In the genomic region with DNA sequence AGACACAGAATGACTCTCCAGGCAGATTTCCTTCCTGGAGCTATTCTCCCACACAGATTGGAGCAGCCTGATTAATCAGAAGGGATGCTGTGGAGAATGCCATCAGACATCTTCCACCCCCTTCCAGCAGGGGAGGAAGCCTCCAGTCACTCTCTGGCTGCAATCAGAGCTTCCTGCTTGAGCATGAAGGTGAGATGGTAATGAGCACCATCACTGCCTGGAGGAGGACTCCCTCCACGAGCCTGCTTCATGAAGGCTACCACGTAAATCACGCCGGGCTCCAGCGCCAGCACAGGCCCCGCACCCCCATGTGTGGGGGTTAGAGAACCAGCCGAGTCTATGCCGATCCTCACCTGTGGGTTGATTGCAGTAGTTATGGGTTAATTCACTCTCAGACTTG, we compare ENCODE assay signal across 17 mouse cellular contexts.
DNase-seq lines count a peak whose midpoint lies in the region; ATAC-seq lines count a peak whose summit lies in the region.
"Had no signal": no experiment of that assay in that cellular context is flagged by ENCODE, and none has a peak within 500 bp of the region (broad histone marks: within the 10 kb centered on the region; RNA-seq: fewer than 3 reads in every experiment).

No protein-coding gene starts in this region.

- H3K27me3 ChIP-seq in hindbrain, embryonic 14.5 days (ENCODE audit: control insufficient read depth, insufficient read depth, low read length) = no peaks in the 10 kb centered on the region
- H3K27me3 ChIP-seq in hindbrain, embryonic 13.5 days = no peaks in the 10 kb centered on the region
- H3K27me3 ChIP-seq: forebrain, embryonic 15.5 days; heart, embryonic 15.5 days; neural tube, embryonic 12.5 days had no signal

- peaks cover 20% of the 10 kb centered on the region for H3K4me1 ChIP-seq in hindbrain, embryonic 14.5 days (replicated peaks; ENCODE audit: control insufficient read depth, insufficient read depth, low read length)
- peaks cover 30% of the 10 kb centered on the region for H3K4me1 ChIP-seq in hindbrain, embryonic 13.5 days (replicated peaks)

- no peak overlapping the region for H3K4me3 ChIP-seq in hindbrain, embryonic 14.5 days (replicated peaks; ENCODE audit: low read length)
- H3K4me3 ChIP-seq in hindbrain, embryonic 13.5 days = no peak overlapping the region
- H3K4me3 ChIP-seq: erythroblast, embryonic 14.5 days; forebrain, embryonic 15.5 days; heart, adult 2 months; heart, embryonic 15.5 days; neural tube, embryonic 12.5 days had no signal

- WGBS in hindbrain, embryonic 14.5 days = 81% methylated on average over 8 of the region's 8 CpGs
- 80% methylated on average over 8 of the region's 8 CpGs for whole genome bisulfite sequencing in hindbrain, embryonic 13.5 days

- intact Hi-C loops in left cerebral cortex, postnatal 10 days (cut with DNase I) = no loop called here

- ATAC-seq in hindbrain, embryonic 14.5 days (ENCODE audit: low FRiP score) = no peak
- ATAC-seq in hindbrain, embryonic 13.5 days (ENCODE audit: low FRiP score) = no peak
- ATAC-seq: forebrain, embryonic 15.5 days had no signal

- H3K36me3 ChIP-seq in hindbrain, embryonic 14.5 days (replicated peaks; ENCODE audit: control insufficient read depth, insufficient read depth) = no peaks in the 10 kb centered on the region
- no peaks in the 10 kb centered on the region for H3K36me3 ChIP-seq in hindbrain, embryonic 13.5 days
- H3K36me3 ChIP-seq: forebrain, embryonic 15.5 days; heart, embryonic 15.5 days; neural tube, embryonic 12.5 days had no signal

- H3K9me3 ChIP-seq in hindbrain, embryonic 14.5 days (ENCODE audit: control insufficient read depth, low read length) = no peaks in the 10 kb centered on the region
- no peaks in the 10 kb centered on the region for H3K9me3 ChIP-seq in hindbrain, embryonic 13.5 days
- H3K9me3 ChIP-seq: forebrain, embryonic 15.5 days; neural tube, embryonic 12.5 days had no signal

- H3K4me2 ChIP-seq in hindbrain, embryonic 14.5 days (replicated peaks) = no peak overlapping the region
- no peak overlapping the region for H3K4me2 ChIP-seq in hindbrain, embryonic 13.5 days
- H3K4me2 ChIP-seq: forebrain, embryonic 15.5 days; heart, embryonic 15.5 days; neural tube, embryonic 12.5 days had no signal

- H3K9ac ChIP-seq in hindbrain, embryonic 14.5 days = 0 out of 2 replicates have a peak overlapping the region, but pooled peaks have one; percentile 11
- H3K9ac ChIP-seq in hindbrain, embryonic 13.5 days = no peak overlapping the region
- H3K9ac ChIP-seq: forebrain, embryonic 15.5 days; heart, embryonic 15.5 days; neural tube, embryonic 12.5 days had no signal

- H3K27ac ChIP-seq in hindbrain, embryonic 14.5 days = no peak overlapping the region
- H3K27ac ChIP-seq in hindbrain, embryonic 13.5 days = no peak overlapping the region
- H3K27ac ChIP-seq: forebrain, embryonic 15.5 days; heart, adult 2 months; heart, embryonic 15.5 days; neural tube, embryonic 12.5 days had no signal

- DNase-seq in hindbrain, embryonic 14.5 days (ENCODE audit: low spot score) = no peak
- DNase-seq in left cerebral cortex, adult 18-20 months (ENCODE audit: low spot score in 2 of 2) = peak; percentile 40 to 50
- no peak for DNase-seq in left cerebral cortex, postnatal 10 days (ENCODE audit: extremely low spot score in 1 of 2, low spot score in 2 of 2)
- DNase-seq in frontal cortex, postnatal 36 days (ENCODE audit: low spot score in 2 of 2) = peak; percentile 33 to 50
- peak; percentile 55 to 69 for DNase-seq in right cerebral cortex, postnatal 36 days (ENCODE audit: low spot score in 2 of 2)
- DNase-seq in retina, embryonic 14.5 days (ENCODE audit: low spot score) = no peak
- DNase-seq: adrenal gland, adult 8-10 months; cerebellum, adult 11 months; gastrocnemius, postnatal 14 days; heart, adult 2 months; lung, adult 18-20 months; thymus, postnatal 36 days had no signal

Comparison
In these comparisons a context has a peak if more than half of its experiments do, and no peak if none do; other contexts are left out.
1. DNase-seq: peak in left cerebral cortex, adult 18-20 months (2 of 2), frontal cortex, postnatal 36 days (2 of 2) and right cerebral cortex, postnatal 36 days (2 of 2); none in hindbrain, embryonic 14.5 days (single experiment), left cerebral cortex, postnatal 10 days (0 of 2) and retina, embryonic 14.5 days (single experiment).